Mouse (Mus musculus) neural tube, embryonic 15.5 days (tissue): Measurements from ENCODE around the gene Zfp950. TPM values are rescaled to one million over a fixed set of nuclear protein-coding genes. Genes with fewer than 3 reads are reported as not detected.

Experiments
- polyA plus RNA-seq: library from polyadenylated mRNA; unstranded; fragments of >200 nt; fragmentation: Nextera tagmentation; extraction: Ambion mirVana; gene quantifications from 2 replicates; pipeline ENCODE4 v1.2.1, GENCODE M21; 2015

Gene Zfp950
- polyA plus RNA-seq, 1 experiment from 2014 or later: 60.9 TPM

Other genes with a start within 250 kb of the Zfp950 start
- 0.24 and 0.29 TPM in 2 replicates for gene Gm7102, start 35.5 kb upstream of the Zfp950 start, polyA plus RNA-seq
- gene Gm6020, start 43.0 kb upstream of the Zfp950 start, polyA plus RNA-seq: not detected in 2 replicates
- 83.0 and 85.3 TPM in 2 replicates for gene Csf2ra, start 87.6 kb upstream of the Zfp950 start, polyA plus RNA-seq
- gene Gm21060, start 156.2 kb upstream of the Zfp950 start, polyA plus RNA-seq: not detected in 2 replicates